Mouse (Mus musculus) erythroid progenitor cell, adult 5-6 weeks (primary cell): ENCODE data around the gene Tnnt2. TPM values are rescaled to one million over a fixed set of nuclear protein-coding genes. Genes with fewer than 3 reads are reported as not detected.

Experiments used
- ATAC-seq: replicated peaks from 2 replicates; pipeline ENCODE4 v1.8.0; 2016; ENCODE audit warnings: moderate number of reproducible peaks, mild to moderate bottlenecking, moderate TSS enrichment, inconsistent platforms; ENCODE audit not compliant: poor library complexity, low FRiP score, severe bottlenecking
- total RNA-seq, 2 experiments: library from RNA; stranded (forward) in 1 of 2; stranded (reverse) in 1 of 2; fragments of 150-400 nt in 1 of 2; fragments of 186-747, 209-891 nt in 1 of 2; gene quantifications; 2 replicates each; pipeline versions ENCODE4 v1.2.3 to v1.2.4; 2015 to 2017; ENCODE audit warnings: low replicate concordance in 2 of 2

Tnnt2 gene
- total RNA-seq, 2 experiments from 2014 or later: not detected

GRCm38 (mm10) chr1:135852044-135852756 is 16.0 kb downstream of the Tnnt2 start:
- no peak for ATAC-seq

- no peak for ATAC-seq
These were observed 17.0 kb downstream of the Tnnt2 start for GRCm38 (mm10) chr1:135853200-135853599.

- no peak for ATAC-seq
These were observed 18.6 kb downstream of the Tnnt2 start for GRCm38 (mm10) chr1:135854591-135855343.

- ATAC-seq: no peak
These were observed 19.2 kb downstream of the Tnnt2 start for GRCm38 (mm10) chr1:135855344-135855687.

- ATAC-seq: no peak
These were observed 19.9 kb downstream of the Tnnt2 start for GRCm38 (mm10) chr1:135856070-135856469.

DNA sequence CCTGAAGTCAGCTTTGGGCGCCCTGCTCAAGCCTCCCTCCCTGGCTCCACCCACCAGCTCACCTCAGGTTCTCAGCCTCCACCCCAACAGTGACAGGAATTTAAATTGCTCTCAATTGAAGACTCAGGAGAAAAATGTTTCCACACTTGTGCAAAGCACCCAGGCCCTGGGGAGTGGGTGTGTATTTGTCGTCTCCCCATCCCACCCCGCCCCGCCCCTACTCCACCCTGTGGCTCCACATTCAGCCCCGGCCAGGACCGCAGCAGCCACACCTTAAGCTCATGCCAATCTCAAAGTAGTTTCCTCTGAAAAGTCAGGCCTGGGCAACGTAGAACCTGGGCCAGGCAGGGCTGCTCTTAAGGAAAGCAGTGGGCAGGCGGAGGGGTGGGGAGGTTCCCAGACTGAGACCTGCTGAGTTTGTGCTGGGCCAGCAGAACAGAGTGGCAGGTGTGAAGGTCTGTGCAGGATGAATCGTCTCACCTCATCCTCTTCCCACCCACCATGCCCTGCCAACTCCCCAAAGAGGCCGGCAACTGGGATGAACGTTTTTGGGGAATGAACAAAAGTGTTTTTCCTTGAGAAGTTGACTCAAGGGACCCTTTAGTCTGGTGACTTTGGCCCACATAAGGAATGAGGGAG is 21.1 kb downstream of the Tnnt2 start:
- no peak; the same call in 1 of the 2 replicates for ATAC-seq

GRCm38 (mm10) chr1:135858533-135858932 is 22.4 kb downstream of the Tnnt2 start:
- no peak for ATAC-seq

DNA sequence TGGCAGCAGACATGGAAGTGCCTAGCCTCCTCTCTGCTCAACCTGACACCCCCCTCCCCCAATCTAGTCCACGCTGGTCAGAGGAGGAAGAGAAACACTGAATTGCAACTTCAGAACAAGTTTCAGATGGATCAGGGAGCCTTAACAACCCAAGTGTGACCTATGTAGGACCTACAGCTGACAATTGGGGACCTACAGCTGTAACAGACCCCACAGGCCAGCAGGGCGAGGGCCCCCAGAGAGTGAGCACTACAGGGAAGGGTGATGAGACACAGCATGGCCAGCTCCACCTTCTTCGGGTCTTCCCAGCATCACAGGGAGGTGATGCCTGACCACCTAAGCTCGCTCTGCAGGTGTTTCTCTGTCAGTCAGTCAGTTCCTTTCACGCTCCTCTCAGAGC is 24.9 kb downstream of the Tnnt2 start:
- ATAC-seq: no peak

DNA sequence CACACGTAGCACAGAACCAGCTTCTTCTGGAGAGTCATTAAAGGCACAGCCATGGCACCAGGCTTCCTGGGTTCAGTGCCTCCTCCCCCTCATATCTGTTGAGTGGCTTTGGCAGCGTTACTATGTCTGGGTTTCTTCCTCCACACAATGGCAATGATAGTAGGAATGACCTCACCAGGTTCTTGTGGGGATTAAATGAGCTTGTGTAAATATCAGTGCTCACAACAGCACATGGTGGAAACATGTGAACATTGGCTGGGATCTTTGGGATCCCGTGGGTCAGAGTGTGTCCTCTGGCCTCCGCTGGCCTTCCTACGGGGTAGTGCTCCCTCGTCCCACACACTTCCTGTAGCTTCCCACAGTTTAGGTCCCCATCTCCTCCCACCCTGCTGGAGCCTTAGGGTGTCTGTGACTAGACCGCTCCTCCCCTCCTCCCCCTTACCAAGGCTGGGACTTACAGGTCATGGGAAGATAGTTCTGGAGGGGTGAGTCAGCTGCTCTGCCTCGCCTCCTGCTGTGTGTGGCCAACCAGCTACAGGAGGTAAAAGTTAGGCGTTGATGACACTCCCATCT is 25.9 kb downstream of the Tnnt2 start:
- ATAC-seq: no peak

GRCm38 (mm10) chr1:135862561-135862960 is 26.4 kb downstream of the Tnnt2 start:
- ATAC-seq: no peak

- no peak for ATAC-seq
These were observed 27.7 kb downstream of the Tnnt2 start for GRCm38 (mm10) chr1:135863786-135864335.

DNA sequence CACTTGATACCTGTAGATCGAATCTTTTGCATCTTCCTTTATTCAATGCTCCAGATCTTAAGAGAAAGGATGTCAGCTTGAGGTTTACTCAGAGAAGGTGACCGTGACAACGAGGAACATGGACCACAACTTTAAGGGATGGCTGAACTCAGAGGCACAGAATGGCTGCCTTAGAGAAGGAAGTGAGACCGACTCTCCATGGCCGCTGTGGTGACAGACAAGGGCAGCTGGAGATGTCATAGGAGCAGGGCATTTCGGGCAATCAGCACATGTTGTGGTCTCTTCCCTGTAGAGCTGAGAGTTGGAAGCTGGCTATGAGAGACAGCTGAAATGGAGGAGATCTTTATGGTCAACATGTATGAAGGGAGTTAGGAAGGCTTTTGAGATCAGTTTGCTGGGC is 28.7 kb downstream of the Tnnt2 start:
- no peak for ATAC-seq

DNA sequence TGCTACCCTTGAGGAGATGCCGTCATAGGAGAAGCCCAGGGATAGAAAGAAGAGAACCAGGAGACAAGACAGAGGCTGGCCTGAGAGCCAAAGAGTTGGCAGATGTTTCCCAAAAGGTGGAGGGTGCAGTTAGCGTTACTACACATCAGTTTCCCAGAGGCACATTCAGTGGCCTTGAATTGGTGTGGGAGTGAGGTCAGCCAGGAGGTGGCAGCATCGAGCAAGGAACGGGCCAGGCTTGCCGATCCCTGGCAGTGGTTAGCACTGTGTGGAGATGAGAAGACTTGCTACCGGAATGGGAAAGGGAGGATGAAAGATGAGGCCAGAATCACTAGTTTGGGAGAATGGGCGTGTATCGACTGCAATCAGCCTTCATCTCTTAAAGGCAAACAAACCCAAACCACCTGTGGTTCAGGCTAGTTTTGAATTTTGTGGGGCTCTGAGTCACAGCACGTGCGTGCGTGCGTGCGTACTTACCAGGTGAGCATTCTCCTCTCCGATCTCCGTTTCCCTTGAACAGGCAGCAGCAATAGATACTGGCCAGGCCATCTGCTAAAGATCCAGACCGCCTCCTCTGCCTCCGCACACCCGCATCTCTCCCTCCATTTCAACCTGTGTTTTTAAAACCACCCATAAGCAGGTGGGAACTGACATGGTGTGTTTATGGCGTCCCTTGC is 29.5 kb downstream of the Tnnt2 start:
- ATAC-seq: peak; percentile 82

- no peak for ATAC-seq
These were observed 32.4 kb downstream of the Tnnt2 start for GRCm38 (mm10) chr1:135868570-135868969.

DNA sequence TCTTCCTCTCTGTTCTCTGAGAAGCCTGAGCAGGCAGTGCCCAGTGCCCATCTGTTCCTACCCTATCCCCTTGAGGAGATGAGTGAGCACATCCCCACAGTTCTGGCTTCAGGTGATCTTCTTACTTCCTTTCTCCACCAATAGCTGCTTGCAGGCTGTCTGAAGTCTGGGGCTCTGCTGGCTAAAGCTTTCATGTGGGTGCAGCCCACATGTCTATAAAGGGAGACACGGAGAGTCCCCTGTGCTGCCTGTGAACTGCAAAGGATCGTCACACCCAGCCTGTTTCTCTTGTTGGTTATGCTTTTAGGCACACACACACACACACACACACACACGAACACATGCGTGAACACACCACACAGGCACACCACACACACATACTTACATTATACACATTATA is 36.8 kb downstream of the Tnnt2 start:
- ATAC-seq: no peak

- no peak for ATAC-seq
These were observed 41.1 kb downstream of the Tnnt2 start for GRCm38 (mm10) chr1:135877248-135877647.

DNA sequence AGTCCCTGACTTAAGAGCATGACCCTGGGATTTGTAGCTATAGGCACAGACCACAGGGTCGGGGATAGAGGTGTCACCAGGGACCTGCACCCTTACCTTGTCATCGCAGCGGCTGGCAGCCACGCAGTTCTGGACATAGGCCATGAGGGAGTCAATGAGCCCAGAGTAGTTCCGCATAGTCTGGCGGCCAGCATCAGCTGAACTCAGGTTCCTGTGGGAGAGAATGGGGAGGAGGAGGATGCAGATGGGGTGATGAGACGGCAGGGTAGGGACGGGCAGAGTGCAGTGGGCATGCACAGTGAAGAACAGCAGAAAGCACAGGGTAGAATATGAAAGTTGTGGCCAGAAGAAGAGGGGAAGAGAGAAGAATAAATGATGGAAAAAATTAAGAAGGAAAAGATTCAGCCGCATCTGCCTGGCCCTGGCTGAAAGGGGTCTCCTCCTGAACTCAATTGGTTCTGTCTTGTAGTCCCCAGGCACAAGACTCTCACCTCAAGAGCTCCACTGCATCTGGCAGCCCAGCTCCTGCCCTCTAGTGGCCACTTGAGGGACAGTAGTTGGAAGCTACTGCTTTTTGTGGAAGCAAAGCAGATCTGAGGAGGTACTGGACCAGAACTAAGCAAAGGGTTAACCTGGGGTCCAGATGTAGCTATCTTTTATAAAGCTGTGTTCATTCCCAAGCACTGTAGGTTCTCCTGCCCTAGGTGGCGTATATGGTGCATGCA is 46.4 kb downstream of the Tnnt2 start:
- peak; percentile 84 for ATAC-seq

GRCm38 (mm10) chr1:135889461-135890185 is 53.5 kb downstream of the Tnnt2 start:
- no peak for ATAC-seq
